Mouse (Mus musculus) heart, embryonic 10.5 days (tissue): ENCODE data around the gene Abca6. TPM values are rescaled to one million over a fixed set of nuclear protein-coding genes. Genes with fewer than 3 reads are reported as not detected.

Experiments used
- DNase-seq: peaks from one replicate; pipeline ENCODE4 v3.0.0-alpha.2; 2017; ENCODE audit warnings: low spot score
- H3K27ac ChIP-seq: fragments of 300-500 bp; sonication (generic); 2 replicates; pipeline ENCODE4 v1.5.1; 2016; ENCODE audit warnings: mild to moderate bottlenecking
- H3K27me3 ChIP-seq: fragments of 300-500 bp; sonication (generic); 2 replicates; pipeline ENCODE4 v1.6.1; 2016; ENCODE audit warnings: mild to moderate bottlenecking; ENCODE audit not compliant: poor library complexity, insufficient read depth, severe bottlenecking
- H3K36me3 ChIP-seq: fragments of 300-500 bp; sonication (generic); 2 replicates; pipeline ENCODE4 v1.6.1; 2016; ENCODE audit warnings: mild to moderate bottlenecking, moderate library complexity
- H3K4me1 ChIP-seq: fragments of 300-500 bp; sonication (generic); 2 replicates; pipeline ENCODE4 v1.6.1; 2016; ENCODE audit warnings: mild to moderate bottlenecking
- H3K4me3 ChIP-seq: fragments of 300-500 bp; sonication (generic); 2 replicates; pipeline ENCODE4 v1.5.1; 2016; ENCODE audit warnings: mild to moderate bottlenecking, moderate library complexity
- H3K9me3 ChIP-seq: fragments of 300-500 bp; sonication (generic); 2 replicates; pipeline ENCODE4 v1.6.1; 2016; ENCODE audit warnings: mild to moderate bottlenecking, moderate library complexity
- WGBS: fragments of 180-500 bp; shearing (Covaris S2); methylation state at CpG from one replicate; pipeline ENCODE4 v1.1.7; 2016; 5-methylcytosine and 5-hydroxymethylcytosine counted together
- polyA plus RNA-seq: library from polyadenylated mRNA; unstranded; fragments of >200 nt; fragmentation: Nextera tagmentation; extraction: Ambion mirVana; gene quantifications from 2 replicates; pipeline ENCODE4 v1.2.1, GENCODE M21; 2016

Abca6 gene
- polyA plus RNA-seq, 1 experiment from 2014 or later: 0.55 TPM

DNA sequence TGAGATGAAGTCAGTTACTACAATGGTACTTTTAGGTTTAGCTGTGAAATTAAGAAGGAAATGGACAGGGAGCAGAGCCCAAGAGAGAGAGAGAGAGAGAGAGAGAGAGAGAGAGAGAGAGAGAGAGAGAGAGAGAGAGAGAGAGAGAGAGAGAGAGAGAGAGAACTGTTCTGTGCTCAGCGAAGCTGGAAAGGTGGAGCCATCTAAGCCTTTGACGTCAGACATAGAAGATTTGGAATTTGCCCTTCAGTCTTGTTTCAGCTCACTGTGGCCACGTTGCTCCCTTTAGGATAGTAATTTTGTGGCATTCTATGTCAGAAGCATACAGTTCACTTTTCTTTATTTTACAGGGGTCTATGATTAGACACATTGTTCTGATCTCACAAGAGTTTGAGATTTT is 10.3 kb upstream of the Abca6 start:
- Histone ChIP-seq H3K36me3 (no peaks in the 10 kb centered on the region), H3K27ac (no peak overlapping the region), H3K27me3 (no peaks in the 10 kb centered on the region), H3K4me1 (no peaks in the 10 kb centered on the region), H3K4me3 (no peak overlapping the region), H3K9me3 (no peaks in the 10 kb centered on the region)
- no peak for DNase-seq
- 79% methylated on average over 3 of the region's 3 CpGs for WGBS

DNA sequence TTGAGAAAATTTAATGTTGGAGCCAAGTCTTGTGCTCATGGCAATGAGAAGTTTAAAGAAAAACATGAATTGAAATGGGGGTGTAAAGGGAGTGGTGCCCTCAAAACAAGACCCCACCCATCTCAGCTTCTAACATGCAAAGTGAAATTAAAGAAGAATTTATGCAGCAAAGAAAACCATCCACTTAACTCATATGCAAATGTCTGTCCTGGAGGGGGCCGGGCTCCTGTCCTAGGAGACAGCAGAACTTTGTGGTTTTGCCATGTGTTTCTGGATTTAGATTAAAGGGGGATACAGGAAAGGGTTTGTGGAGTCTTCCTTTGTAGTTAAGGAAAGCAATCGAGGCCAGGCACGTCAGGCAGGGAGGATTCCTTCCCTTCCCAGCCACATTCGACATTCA is 6.3 kb upstream of the Abca6 start:
- H3K27ac ChIP-seq: no peak overlapping the region
- H3K27me3 ChIP-seq: no peaks in the 10 kb centered on the region
- 64% methylated on average over 4 of the region's 4 CpGs for WGBS
- DNase-seq: no peak
- no peaks in the 10 kb centered on the region for H3K9me3 ChIP-seq
- H3K4me1 ChIP-seq: no peaks in the 10 kb centered on the region
- H3K36me3 ChIP-seq: no peaks in the 10 kb centered on the region
- no peak overlapping the region for H3K4me3 ChIP-seq

DNA sequence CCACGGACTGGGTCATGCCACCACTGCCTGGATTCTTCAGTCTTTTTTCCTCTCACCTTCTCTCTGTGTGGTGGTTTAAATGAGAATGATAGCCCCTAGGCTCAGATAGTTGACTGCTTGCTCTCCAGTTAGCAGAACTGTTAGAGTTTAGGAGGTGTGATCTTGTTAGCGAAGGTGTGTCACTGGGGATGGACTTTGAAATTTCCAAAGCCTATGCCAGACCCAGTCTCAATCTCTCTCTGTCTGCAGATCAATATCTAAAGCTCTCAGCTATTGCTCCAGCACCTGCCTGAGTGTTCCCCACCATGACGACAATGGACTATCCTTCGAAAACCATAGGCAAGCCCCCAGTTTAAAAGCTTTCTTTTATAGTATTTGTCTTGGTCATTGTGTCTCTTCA is 5.5 kb upstream of the Abca6 start:
- WGBS: 86% methylated on average over 4 of the region's 4 CpGs
- Histone ChIP-seq H3K9me3 (no peaks in the 10 kb centered on the region), H3K27me3 (no peaks in the 10 kb centered on the region), H3K4me1 (no peaks in the 10 kb centered on the region), H3K4me3 (no peak overlapping the region), H3K36me3 (no peaks in the 10 kb centered on the region), H3K27ac (no peak overlapping the region)
- DNase-seq: no peak

DNA sequence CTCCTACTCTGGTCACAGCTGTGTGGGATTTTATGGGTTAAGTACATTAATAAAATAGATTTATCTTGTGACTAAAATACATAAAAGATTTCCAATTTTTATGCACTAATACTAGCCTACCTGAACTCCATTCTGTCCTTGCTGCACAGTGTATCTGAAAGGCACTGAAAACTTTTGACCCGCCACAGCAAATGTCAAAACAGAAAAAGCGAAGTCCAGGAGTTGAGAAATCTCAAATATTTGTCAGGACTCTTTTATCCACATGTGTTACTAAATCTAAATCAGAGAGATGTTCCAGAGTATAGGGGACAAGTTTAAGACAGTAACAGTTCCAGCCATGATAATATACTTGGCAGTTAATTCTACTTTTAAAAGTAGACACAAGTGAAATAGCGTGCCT is 680 bp upstream of the Abca6 start:
- DNase-seq: no peak
- no peaks in the 10 kb centered on the region for H3K9me3 ChIP-seq
- WGBS: 64% methylated on average over 3 of the region's 3 CpGs
- H3K27me3 ChIP-seq: no peaks in the 10 kb centered on the region
- H3K4me1 ChIP-seq: no peaks in the 10 kb centered on the region
- H3K27ac ChIP-seq: no peak overlapping the region
- no peaks in the 10 kb centered on the region for H3K36me3 ChIP-seq
- H3K4me3 ChIP-seq: no peak overlapping the region

DNA sequence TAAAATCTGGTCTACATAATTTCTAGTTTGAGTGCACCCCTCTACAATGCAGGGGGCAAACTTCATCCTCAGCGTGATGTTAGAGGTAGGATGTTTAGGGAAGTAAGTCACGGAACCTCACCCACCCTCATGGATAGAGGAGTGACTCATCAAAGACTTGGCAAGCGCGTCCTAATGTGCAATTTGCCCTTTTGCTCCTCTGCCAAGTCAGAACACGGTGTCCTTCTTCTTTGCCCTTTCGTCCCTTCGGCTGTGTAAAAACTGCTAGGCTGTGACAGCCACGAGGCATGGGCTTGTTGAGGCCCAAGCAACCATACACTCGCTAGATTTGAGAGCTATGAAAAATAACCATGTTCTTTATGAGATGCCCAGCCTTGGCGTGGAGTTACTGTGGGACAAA is 6.8 kb downstream of the Abca6 start:
- 85% methylated on average over 10 of the region's 10 CpGs for WGBS
- Histone ChIP-seq H3K36me3 (no peaks in the 10 kb centered on the region), H3K9me3 (no peaks in the 10 kb centered on the region; the same call in 1 of the 2 replicates), H3K27ac (no peak overlapping the region), H3K4me3 (no peak overlapping the region), H3K27me3 (no peaks in the 10 kb centered on the region), H3K4me1 (no peaks in the 10 kb centered on the region)
- no peak for DNase-seq

DNA sequence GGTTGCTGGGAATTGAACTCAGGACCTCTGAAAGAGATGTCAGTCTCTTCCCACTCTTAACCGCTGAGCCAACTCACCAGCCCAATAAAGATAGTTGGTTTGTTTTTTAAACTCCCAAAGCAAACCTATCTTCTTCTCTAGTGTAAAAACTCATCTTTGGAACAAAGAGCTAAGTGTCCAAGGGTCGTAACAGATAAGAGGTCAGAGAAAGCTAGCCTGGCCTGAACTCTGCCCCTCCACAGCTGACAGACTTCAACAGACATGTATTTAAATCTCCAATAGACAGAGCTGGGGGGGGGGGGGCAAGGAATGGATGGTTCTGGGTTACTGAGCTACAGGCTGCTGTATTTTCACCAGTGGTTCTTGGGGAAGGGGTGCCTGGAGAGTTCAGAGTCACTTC is 14.1 kb downstream of the Abca6 start:
- Histone ChIP-seq H3K36me3 (no peaks in the 10 kb centered on the region), H3K4me3 (no peak overlapping the region)
- WGBS: 69% methylated on average over 2 of the region's 2 CpGs

DNA sequence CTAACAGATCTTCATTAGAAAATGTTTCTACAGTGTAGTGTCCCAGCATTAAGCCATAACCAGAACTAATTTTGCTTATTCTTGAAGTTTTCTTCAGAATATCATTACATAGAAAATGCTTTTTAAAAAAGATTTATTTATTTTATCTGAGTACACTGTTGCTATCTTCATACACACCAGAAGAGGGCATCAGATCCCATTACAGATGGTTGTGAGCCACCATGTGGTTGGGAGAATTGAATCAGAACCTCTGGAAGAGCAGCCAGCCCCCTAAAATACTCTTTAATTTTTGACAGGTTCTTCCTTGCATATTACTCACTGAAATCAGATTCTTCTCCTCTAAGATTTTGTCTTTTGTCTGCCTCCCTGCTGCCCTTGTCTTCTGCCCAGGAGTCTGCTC is 18.6 kb downstream of the Abca6 start:
- H3K36me3 ChIP-seq: no peaks in the 10 kb centered on the region
- no peak for DNase-seq

More for the DNA sequence above, 14.1 kb downstream of the Abca6 start:
- Histone ChIP-seq H3K4me1 (no peaks in the 10 kb centered on the region), H3K27me3 (no peaks in the 10 kb centered on the region), H3K27ac (no peak overlapping the region), H3K9me3 (no peaks in the 10 kb centered on the region; the same call in 1 of the 2 replicates)
- DNase-seq: no peak

DNA sequence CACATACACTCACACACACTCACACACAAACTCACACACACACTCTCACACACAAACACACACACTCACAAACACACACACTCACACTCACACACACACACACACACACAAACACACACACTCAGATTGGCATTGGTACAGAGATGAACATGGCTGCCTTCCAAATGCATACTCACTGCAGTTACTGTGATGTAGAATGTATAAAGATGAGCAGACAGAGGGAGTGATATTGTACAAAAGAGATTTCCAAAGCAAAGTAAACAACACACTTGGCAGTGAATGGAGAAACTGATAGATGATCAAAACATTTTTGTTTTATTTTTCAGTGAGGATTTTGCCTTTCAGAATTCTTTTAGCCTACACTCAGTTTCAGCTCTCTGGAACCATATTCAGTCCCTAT is 34.5 kb downstream of the Abca6 start:
- no peaks in the 10 kb centered on the region for H3K27me3 ChIP-seq
- H3K36me3 ChIP-seq: no peaks in the 10 kb centered on the region
- H3K4me3 ChIP-seq: no peak overlapping the region
- H3K9me3 ChIP-seq: no peaks in the 10 kb centered on the region
- H3K4me1 ChIP-seq: no peaks in the 10 kb centered on the region
- H3K27ac ChIP-seq: no peak overlapping the region
- no peak for DNase-seq

More for the DNA sequence above, 18.6 kb downstream of the Abca6 start:
- H3K27ac ChIP-seq: no peak overlapping the region
- H3K4me1 ChIP-seq: no peaks in the 10 kb centered on the region
- no peaks in the 10 kb centered on the region for H3K9me3 ChIP-seq
- no peak overlapping the region for H3K4me3 ChIP-seq
- H3K27me3 ChIP-seq: no peaks in the 10 kb centered on the region

DNA sequence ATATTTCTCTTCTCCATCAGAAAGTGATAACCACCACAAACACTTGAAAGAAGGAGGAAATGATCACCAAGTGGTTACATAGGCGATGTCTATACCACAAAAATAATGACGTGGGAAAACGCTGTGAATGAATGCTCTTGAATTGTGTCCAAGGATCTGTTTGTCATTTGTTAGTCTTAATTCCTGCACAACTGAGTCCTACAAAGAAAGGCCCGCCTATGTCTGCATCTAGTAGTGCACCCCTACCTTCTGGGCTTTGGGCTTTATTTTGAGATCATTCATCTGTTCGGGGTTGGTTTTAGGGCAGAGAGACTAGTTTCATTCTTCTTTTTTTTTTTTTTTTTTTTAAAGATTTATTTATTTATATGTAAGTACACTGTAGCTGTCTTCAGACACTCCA is 47.6 kb downstream of the Abca6 start:
- Histone ChIP-seq H3K27ac (no peak overlapping the region), H3K4me3 (no peak overlapping the region), H3K9me3 (no peaks in the 10 kb centered on the region), H3K4me1 (no peaks in the 10 kb centered on the region), H3K36me3 (no peaks in the 10 kb centered on the region), H3K27me3 (no peaks in the 10 kb centered on the region)
- 80% methylated on average over 5 of the region's 5 CpGs for WGBS
- no peak for DNase-seq

DNA sequence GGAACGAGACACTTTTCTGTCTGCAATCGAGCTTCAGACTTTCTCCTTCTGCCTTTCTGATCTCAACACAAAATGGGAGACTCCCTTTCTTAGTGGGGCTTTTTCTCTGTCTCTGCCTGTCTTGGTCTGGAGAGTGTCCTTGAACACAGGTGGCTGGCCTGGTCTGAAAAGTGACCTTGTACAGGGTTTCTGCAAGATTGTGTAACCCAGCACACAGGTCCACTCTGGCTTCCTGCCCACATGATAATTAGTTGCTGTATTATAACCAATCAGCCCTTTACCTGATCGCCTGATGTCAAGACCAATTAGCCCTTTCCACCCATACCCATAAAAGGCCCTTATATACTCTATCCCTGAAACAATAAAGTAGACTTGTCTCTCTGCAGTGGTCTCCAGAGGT is 52.7 kb downstream of the Abca6 start:
- 81% methylated on average over 3 of the region's 3 CpGs for WGBS
- DNase-seq: no peak

DNA sequence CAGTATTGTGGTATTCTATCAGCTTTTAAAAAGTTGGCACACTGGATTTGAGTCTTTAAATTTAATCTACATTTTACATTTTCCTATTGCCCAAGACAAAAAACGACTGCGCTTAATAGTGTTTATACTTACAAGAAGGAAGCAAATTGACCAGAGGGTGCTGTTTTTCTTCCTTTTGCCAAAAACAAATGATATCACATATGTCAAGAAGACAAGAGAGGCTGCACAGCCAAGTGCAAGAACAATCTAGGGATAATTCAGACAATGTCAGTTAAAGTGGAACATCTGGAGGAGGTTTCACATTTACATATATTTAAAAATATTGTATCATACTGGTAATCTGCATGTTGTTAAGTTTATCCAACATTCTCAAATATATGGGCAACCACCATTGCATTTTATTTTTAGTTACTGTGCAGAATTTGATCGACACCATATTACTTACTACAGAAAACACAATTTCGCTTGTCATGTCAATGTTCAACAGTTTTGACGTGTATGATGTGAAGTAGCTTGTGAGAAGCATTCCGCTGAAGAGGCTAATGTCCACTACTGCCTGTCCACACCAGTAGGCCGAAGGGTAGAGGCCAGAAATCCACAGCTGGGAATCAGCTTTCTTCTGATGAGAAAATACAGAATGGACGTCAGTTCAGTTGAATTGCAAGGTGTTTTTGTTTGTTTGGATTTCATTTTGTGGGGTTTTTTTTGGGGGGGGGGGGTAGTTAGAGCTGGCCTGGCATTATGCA is 54.8 kb downstream of the Abca6 start:
- H3K36me3 ChIP-seq: no peaks in the 10 kb centered on the region
- H3K4me3 ChIP-seq: no peak overlapping the region
- WGBS: 79% methylated on average over 8 of the region's 8 CpGs
- H3K4me1 ChIP-seq: no peaks in the 10 kb centered on the region
- no peaks in the 10 kb centered on the region for H3K9me3 ChIP-seq
- DNase-seq: no peak
- H3K27me3 ChIP-seq: no peaks in the 10 kb centered on the region
- no peak overlapping the region for H3K27ac ChIP-seq

More for the DNA sequence above, 52.7 kb downstream of the Abca6 start:
- no peak overlapping the region for H3K27ac ChIP-seq
- no peaks in the 10 kb centered on the region for H3K27me3 ChIP-seq
- H3K4me3 ChIP-seq: no peak overlapping the region
- no peaks in the 10 kb centered on the region for H3K9me3 ChIP-seq
- no peaks in the 10 kb centered on the region for H3K36me3 ChIP-seq
- H3K4me1 ChIP-seq: no peaks in the 10 kb centered on the region

DNA sequence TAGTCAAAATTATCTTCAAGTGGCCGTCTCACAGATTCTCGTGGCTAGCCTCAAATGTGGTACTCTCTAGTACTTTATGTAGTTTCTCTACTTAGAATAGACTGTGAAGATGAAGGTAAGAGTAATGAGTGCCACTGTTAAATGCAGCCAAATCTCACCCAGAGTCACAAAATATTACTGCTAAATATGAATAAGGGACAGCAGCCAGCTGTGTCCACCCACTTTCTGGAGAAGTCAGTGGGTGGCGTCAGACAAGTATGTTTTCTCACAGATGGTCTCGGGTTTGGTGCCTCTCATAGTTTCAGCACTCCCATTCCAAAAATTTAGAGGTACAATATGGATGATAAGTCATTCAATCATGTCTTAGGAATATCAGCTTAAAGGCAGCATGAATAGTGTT is 56.3 kb downstream of the Abca6 start:
- Histone ChIP-seq H3K27ac (no peak overlapping the region), H3K27me3 (no peaks in the 10 kb centered on the region), H3K4me3 (no peak overlapping the region), H3K4me1 (no peaks in the 10 kb centered on the region), H3K9me3 (no peaks in the 10 kb centered on the region), H3K36me3 (no peaks in the 10 kb centered on the region)
- WGBS: 73% methylated on average over 4 of the region's 4 CpGs
- DNase-seq: no peak

DNA sequence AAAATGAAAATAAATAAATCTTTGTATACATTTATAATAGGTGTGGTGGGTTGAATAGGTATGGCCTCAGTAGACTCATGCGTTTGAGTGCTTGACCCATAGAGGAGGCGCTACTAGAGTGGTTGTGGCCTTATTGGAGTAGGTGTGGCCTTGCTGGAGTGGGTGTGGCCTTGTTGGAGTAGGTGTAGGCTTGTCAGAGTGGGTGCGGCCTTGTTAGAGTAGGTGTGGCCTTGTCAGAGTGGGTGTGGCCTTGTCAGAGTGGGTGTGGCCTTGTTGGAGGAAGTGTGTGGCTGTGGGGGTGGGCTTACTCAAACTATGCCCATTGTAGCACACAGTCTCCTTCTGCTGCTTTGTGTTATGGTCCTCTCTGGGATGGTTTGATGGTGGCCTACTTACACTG is 80.4 kb downstream of the Abca6 start:
- no peak overlapping the region for H3K27ac ChIP-seq

More for the DNA sequence above, 80.4 kb downstream of the Abca6 start:
- H3K4me1 ChIP-seq: no peaks in the 10 kb centered on the region
- no peak overlapping the region for H3K4me3 ChIP-seq
- no peaks in the 10 kb centered on the region for H3K9me3 ChIP-seq
- no peaks in the 10 kb centered on the region for H3K27me3 ChIP-seq
- DNase-seq: no peak
- 94% methylated on average over 3 of the region's 3 CpGs for WGBS
- no peaks in the 10 kb centered on the region for H3K36me3 ChIP-seq
